Mouse (Mus musculus): Measurements from ENCODE around the gene Set. TPM values are rescaled to one million over a fixed set of nuclear protein-coding genes. Genes with fewer than 3 reads are reported as not detected.

Set gene
- total and polyA plus RNA-seq, 2 experiments from 2014 or later = 384 to 392 TPM

DNA sequence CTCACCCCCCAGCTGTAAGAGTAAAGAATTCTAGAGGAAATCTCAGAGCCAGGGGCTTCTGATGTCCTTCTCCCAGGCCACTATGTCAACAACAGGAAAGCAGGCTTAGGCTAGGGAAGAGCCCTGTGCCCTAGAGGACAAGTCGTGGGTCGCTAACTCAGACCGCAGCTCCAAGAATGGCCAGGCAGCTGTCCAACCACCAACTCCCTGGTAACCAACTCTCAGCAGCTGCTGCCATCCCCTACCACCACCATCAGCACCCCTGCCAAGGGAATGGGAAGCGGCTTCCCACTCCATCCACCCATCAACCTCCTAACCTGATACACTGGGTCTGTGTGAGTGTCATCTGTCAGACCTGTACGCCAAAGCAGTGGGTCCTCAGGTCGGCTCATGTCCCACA lies 24.2 kb upstream of the Set start:
- no peaks in the 10 kb centered on the region for H3K27me3 ChIP-seq (ENCODE audit: insufficient read depth, low read length)
- H3K9me3 ChIP-seq (ENCODE audit: low read length) = no peaks in the 10 kb centered on the region
- DNase-seq (no peak), ATAC-seq (no peak)
- H3K27ac ChIP-seq (ENCODE audit: low read depth, low read length) = no peak overlapping the region; the same call in 1 of the 2 replicates
- no peak overlapping the region for H3K9ac ChIP-seq
- WGBS = 66% methylated on average over 6 of the region's 6 CpGs
- no peaks in the 10 kb centered on the region for H3K4me1 ChIP-seq (ENCODE audit: insufficient read depth)
- no peak overlapping the region for H3K4me3 ChIP-seq (ENCODE audit: low read depth, low read length)
- peaks cover 74% of the 10 kb centered on the region for H3K36me3 ChIP-seq (ENCODE audit: insufficient read depth)
- no peak overlapping the region for H3K4me2 ChIP-seq (ENCODE audit: low read depth)
- TF ChIP-seq CTCF (IDR thresholded peaks at IDR 0.05; ENCODE audit: low read depth) = no peak

DNA sequence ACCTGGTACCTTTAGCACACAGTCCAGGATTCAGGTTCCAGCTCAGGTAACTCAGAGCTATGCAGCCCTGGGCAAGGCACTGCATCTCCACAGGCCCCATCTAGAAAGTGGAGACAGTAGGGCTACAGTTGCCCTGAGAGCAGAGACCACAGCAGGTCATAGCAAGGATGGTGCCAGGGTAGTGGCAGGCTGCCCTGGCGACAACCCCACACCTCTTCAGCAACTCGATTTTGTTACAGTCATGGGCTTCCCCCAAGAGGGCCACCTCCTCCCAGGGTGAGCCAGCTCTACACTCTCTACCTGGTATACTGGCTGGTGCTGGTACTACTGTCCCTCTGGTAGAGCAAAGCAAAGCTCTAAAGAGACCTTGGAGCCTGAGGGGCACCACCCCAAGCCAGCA lies 19.4 kb upstream of the Set start:
- Histone ChIP-seq H3K4me3 (ENCODE audit: low read depth, low read length) (no peak overlapping the region), H3K9me3 (ENCODE audit: low read length) (no peaks in the 10 kb centered on the region), H3K36me3 (ENCODE audit: insufficient read depth) (peaks cover 34% of the 10 kb centered on the region), H3K4me1 (ENCODE audit: insufficient read depth) (no peaks in the 10 kb centered on the region), H3K9ac (no peak overlapping the region), H3K4me2 (ENCODE audit: low read depth) (no peak overlapping the region), H3K27ac (ENCODE audit: low read depth, low read length) (no peak overlapping the region), H3K27me3 (ENCODE audit: insufficient read depth, low read length) (no peaks in the 10 kb centered on the region)
- no peak for TF ChIP-seq CTCF (IDR thresholded peaks at IDR 0.05; ENCODE audit: low read depth)
- 87% methylated on average over 2 of the region's 2 CpGs for WGBS
- ATAC-seq (no peak), DNase-seq (no peak)

DNA sequence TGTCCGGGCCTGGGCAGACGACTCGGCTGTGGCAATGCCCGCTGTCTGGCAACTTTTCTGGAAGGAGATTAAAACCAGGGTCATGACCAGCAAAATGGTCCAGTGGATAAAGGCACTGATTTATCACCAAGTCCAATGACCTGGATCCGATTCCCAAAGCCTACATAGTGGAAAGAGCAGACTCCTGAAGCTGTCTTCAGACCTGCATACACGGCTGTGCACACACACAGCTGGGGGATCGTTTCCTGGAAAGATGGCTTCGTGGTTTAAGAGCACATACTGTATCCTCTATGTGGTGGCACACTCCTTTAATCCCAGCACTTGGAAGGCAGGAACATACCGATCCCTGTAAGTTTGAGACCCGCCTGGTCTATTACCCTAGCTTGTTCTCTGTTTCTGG lies 18.8 kb upstream of the Set start:
- TF ChIP-seq CTCF (IDR thresholded peaks at IDR 0.05; ENCODE audit: low read depth) = no peak
- peaks cover 29% of the 10 kb centered on the region for H3K36me3 ChIP-seq (ENCODE audit: insufficient read depth)
- DNase-seq (no peak), ATAC-seq (no peak)
- no peak overlapping the region for H3K9ac ChIP-seq
- no peaks in the 10 kb centered on the region for H3K27me3 ChIP-seq (ENCODE audit: insufficient read depth, low read length)
- H3K4me2 ChIP-seq (ENCODE audit: low read depth) = no peak overlapping the region
- no peak overlapping the region for H3K4me3 ChIP-seq (ENCODE audit: low read depth, low read length)
- H3K9me3 ChIP-seq (ENCODE audit: low read length) = no peaks in the 10 kb centered on the region
- no peaks in the 10 kb centered on the region for H3K4me1 ChIP-seq (ENCODE audit: insufficient read depth)
- no peak overlapping the region for H3K27ac ChIP-seq (ENCODE audit: low read depth, low read length)
- 95% methylated on average over 10 of the region's 10 CpGs for WGBS

- peaks cover 23% of the 10 kb centered on the region for H3K36me3 ChIP-seq (ENCODE audit: insufficient read depth)
- no peak overlapping the region for H3K4me2 ChIP-seq (ENCODE audit: low read depth)
- H3K27me3 ChIP-seq (ENCODE audit: insufficient read depth, low read length) = no peaks in the 10 kb centered on the region
- no peak overlapping the region for H3K9ac ChIP-seq
- TF ChIP-seq CTCF (IDR thresholded peaks at IDR 0.05; ENCODE audit: low read depth) = no peak
- no peak overlapping the region for H3K4me3 ChIP-seq (ENCODE audit: low read depth, low read length)
- no peak for ATAC-seq
- no peaks in the 10 kb centered on the region for H3K9me3 ChIP-seq (ENCODE audit: low read length)
- H3K27ac ChIP-seq (ENCODE audit: low read depth, low read length) = no peak overlapping the region
- no peak for DNase-seq
- H3K4me1 ChIP-seq (ENCODE audit: insufficient read depth) = no peaks in the 10 kb centered on the region
Observed at GRCm38 (mm10) chr2:30039687-30040086, 17.5 kb upstream of the Set start.

DNA sequence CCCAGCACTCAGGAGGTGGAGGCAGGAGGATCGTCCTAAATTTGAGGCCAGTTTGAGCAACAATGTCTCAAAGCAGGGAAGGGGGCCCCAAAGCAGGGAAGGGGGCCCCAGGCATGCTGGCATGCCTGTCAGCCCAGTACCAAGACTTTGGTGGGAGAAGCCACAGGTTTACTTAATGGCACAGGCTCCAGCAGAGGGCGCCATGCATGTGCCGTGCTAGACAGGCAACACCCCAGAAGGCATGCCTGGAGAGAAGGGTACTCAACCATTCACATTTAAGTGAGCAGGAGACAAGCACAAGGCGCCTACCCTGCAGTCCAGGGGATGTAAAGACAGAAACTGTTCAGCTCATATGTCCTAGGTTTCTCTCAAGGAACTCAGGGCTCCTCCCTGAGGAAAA lies 14.7 kb upstream of the Set start:
- Histone ChIP-seq H3K9me3 (ENCODE audit: low read length) (no peaks in the 10 kb centered on the region), H3K4me2 (ENCODE audit: low read depth) (no peak overlapping the region), H3K27ac (ENCODE audit: low read depth, low read length) (no peak overlapping the region), H3K27me3 (ENCODE audit: insufficient read depth, low read length) (no peaks in the 10 kb centered on the region), H3K4me3 (ENCODE audit: low read depth, low read length) (no peak overlapping the region), H3K4me1 (ENCODE audit: insufficient read depth) (no peaks in the 10 kb centered on the region), H3K9ac (no peak overlapping the region), H3K36me3 (ENCODE audit: insufficient read depth) (peaks cover 14% of the 10 kb centered on the region)
- DNase-seq (peak; percentile 80), ATAC-seq (peak; percentile 56)
- 3% methylated on average over 4 of the region's 4 CpGs for WGBS
- TF ChIP-seq CTCF (IDR thresholded peaks at IDR 0.05; ENCODE audit: low read depth) = peak; percentile 83

GRCm38 (mm10) chr2:30044550-30044949 lies 12.6 kb upstream of the Set start:
- ATAC-seq (no peak), DNase-seq (no peak)
- no peak for TF ChIP-seq CTCF (IDR thresholded peaks at IDR 0.05; ENCODE audit: low read depth)
- Histone ChIP-seq H3K36me3 (ENCODE audit: insufficient read depth) (peaks cover 4% of the 10 kb centered on the region; the same call in 1 of the 2 replicates), H3K4me3 (ENCODE audit: low read depth, low read length) (no peak overlapping the region), H3K9me3 (ENCODE audit: low read length) (no peaks in the 10 kb centered on the region), H3K4me1 (ENCODE audit: insufficient read depth) (0 out of 2 replicates have a peak, but pooled peaks cover 4% of the 10 kb centered on the region), H3K9ac (no peak overlapping the region), H3K27ac (ENCODE audit: low read depth, low read length) (no peak overlapping the region), H3K27me3 (ENCODE audit: insufficient read depth, low read length) (no peaks in the 10 kb centered on the region), H3K4me2 (ENCODE audit: low read depth) (no peak overlapping the region)
- 85% methylated on average over 5 of the region's 5 CpGs for WGBS

DNA sequence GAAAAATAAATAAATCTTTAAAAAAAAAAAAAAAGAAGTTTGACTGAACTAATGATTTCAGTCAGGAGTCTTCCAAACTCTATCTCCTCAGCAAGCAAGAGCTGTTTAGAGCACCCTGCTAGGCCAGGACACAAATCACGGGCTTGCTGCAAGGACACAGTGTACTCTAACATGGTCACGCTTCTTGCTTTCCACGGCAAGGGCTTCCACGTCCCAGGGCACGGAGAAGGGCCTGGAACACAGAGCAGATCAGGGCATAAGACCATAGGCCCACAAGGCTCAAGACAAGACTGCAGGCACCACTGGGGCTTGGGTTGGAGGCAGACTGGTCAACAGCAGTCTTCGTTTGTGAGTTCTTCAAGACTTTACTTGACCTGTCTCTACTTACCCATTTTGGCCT lies 10.1 kb upstream of the Set start:
- DNase-seq = no peak
- no peak for ATAC-seq
- no peaks in the 10 kb centered on the region for H3K36me3 ChIP-seq (ENCODE audit: insufficient read depth)
- no peak overlapping the region for H3K4me3 ChIP-seq (ENCODE audit: low read depth, low read length)
- no peak overlapping the region for H3K9ac ChIP-seq
- TF ChIP-seq CTCF (IDR thresholded peaks at IDR 0.05; ENCODE audit: low read depth) = no peak
- 99% methylated on average over 6 of the region's 6 CpGs for WGBS
- H3K4me1 ChIP-seq (ENCODE audit: insufficient read depth) = 0 out of 2 replicates have a peak, but pooled peaks cover 4% of the 10 kb centered on the region
- no peak overlapping the region for H3K27ac ChIP-seq (ENCODE audit: low read depth, low read length)
- H3K4me2 ChIP-seq (ENCODE audit: low read depth) = no peak overlapping the region
- H3K27me3 ChIP-seq (ENCODE audit: insufficient read depth, low read length) = no peaks in the 10 kb centered on the region
- H3K9me3 ChIP-seq (ENCODE audit: low read length) = no peaks in the 10 kb centered on the region

GRCm38 (mm10) chr2:30048101-30048501 lies 9.1 kb upstream of the Set start:
- Histone ChIP-seq H3K4me2 (ENCODE audit: low read depth) (peak overlapping the region; percentile 63), H3K36me3 (ENCODE audit: insufficient read depth) (no peaks in the 10 kb centered on the region)

More at GRCm38 (mm10) chr2:30048101-30048501, 9.1 kb upstream of the Set start:
- Histone ChIP-seq H3K27me3 (ENCODE audit: insufficient read depth, low read length) (no peaks in the 10 kb centered on the region), H3K9me3 (ENCODE audit: low read length) (no peaks in the 10 kb centered on the region), H3K27ac (ENCODE audit: low read depth, low read length) (peak overlapping the region; percentile 95), H3K9ac (peak overlapping the region; percentile 75), H3K4me3 (ENCODE audit: low read depth, low read length) (peak overlapping the region; percentile 72), H3K4me1 (ENCODE audit: insufficient read depth) (0 out of 2 replicates have a peak, but pooled peaks cover 4% of the 10 kb centered on the region)
- 43% methylated on average over 11 of the region's 11 CpGs for WGBS
- TF ChIP-seq CTCF (IDR thresholded peaks at IDR 0.05; ENCODE audit: low read depth) = no peak
- DNase-seq (no peak), ATAC-seq (no peak)

Data from forebrain, postnatal 0 days (tissue).